9 mouse cellular contexts compared by ENCODE assay signal in the genomic region with DNA sequence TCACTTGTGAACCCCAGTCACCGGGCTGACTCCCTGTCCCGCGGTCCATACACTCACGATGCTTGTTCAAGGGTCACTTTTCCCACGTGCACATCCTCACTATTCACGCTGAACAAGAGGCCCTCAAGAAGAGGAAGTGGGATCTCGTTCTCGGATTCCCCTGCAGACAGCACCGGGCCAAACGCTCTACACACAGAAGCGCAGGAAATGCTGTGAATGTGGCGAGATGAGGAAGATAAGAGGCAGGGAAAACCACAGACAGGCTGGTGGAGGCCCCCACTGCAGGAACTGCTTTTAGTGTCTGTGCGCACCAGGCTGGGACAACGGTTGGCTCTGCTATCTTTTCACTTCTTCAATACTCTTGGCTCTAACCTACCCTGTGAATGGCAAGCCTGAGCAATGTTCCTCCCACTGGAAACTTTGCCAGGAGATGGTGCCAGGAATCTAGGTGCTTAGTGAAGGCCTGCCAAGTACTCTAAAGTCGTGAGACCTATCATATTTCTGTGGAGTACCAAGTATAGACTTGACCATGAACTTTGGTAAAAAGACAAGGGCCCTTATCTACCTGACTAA. TPM values are rescaled to one million over a fixed set of nuclear protein-coding genes. Genes with fewer than 3 reads are reported as not detected.
DNase-seq lines count a peak whose midpoint lies in the region; ATAC-seq and TF ChIP-seq lines count a peak whose summit lies in the region.
"Had no signal": no experiment of that assay in that cellular context is flagged by ENCODE, and none has a peak within 500 bp of the region (broad histone marks: within the 10 kb centered on the region; RNA-seq: fewer than 3 reads in every experiment).

No protein-coding gene starts in this region.

- H3K9me3 ChIP-seq in hindbrain, postnatal 0 days (ENCODE audit: low read length) = no peaks in the 10 kb centered on the region
- no peaks in the 10 kb centered on the region for H3K9me3 ChIP-seq in hindbrain, embryonic 13.5 days
- no peaks in the 10 kb centered on the region for H3K9me3 ChIP-seq in megakaryocyte, embryonic 14.5 days
- no peaks in the 10 kb centered on the region for H3K9me3 ChIP-seq in forebrain, embryonic 11.5 days (ENCODE audit: control insufficient read depth, low read length)

- H3K9ac ChIP-seq in hindbrain, postnatal 0 days (replicated peaks; ENCODE audit: low read length) = no peak overlapping the region
- H3K9ac ChIP-seq in hindbrain, embryonic 13.5 days = no peak overlapping the region
- no peak overlapping the region for H3K9ac ChIP-seq in forebrain, embryonic 11.5 days (ENCODE audit: low read length)

- peak; percentile 10 for DNase-seq in hindbrain, postnatal 0 days (ENCODE audit: low spot score)
- peak; percentile 67 for DNase-seq in adrenal gland, postnatal 10 days
- DNase-seq in kidney, adult 9 months = peak; percentile 60
- DNase-seq in urinary bladder, postnatal 10 days (ENCODE audit: low spot score) = no peak
- no peak for DNase-seq in forebrain, embryonic 11.5 days (ENCODE audit: low spot score)
- DNase-seq in layer of hippocampus, adult 9-11 months = no peak

- no peaks in the 10 kb centered on the region for H3K4me1 ChIP-seq in hindbrain, postnatal 0 days (ENCODE audit: insufficient read depth, low read length)
- H3K4me1 ChIP-seq in hindbrain, embryonic 13.5 days (replicated peaks) = peaks cover 30% of the 10 kb centered on the region
- H3K4me1 ChIP-seq in megakaryocyte, embryonic 14.5 days = peaks cover 80% of the 10 kb centered on the region
- H3K4me1 ChIP-seq in forebrain, embryonic 11.5 days (replicated peaks; ENCODE audit: control insufficient read depth, insufficient read depth, low read length) = peaks cover 5% of the 10 kb centered on the region; the same call in 1 of the 2 replicates

- no peak for ATAC-seq in hindbrain, postnatal 0 days
- no peak for ATAC-seq in hindbrain, embryonic 13.5 days (ENCODE audit: low FRiP score)
- no peak for ATAC-seq in forebrain, embryonic 11.5 days (replicated peaks; ENCODE audit: low FRiP score)

- no peaks in the 10 kb centered on the region for H3K36me3 ChIP-seq in hindbrain, postnatal 0 days (ENCODE audit: insufficient read depth, low read length)
- H3K36me3 ChIP-seq in hindbrain, embryonic 13.5 days = no peaks in the 10 kb centered on the region
- no peaks in the 10 kb centered on the region for H3K36me3 ChIP-seq in megakaryocyte, embryonic 14.5 days (replicated peaks; ENCODE audit: low read length)
- no peaks in the 10 kb centered on the region for H3K36me3 ChIP-seq in forebrain, embryonic 11.5 days (ENCODE audit: control insufficient read depth, insufficient read depth, low read length)

- no peak overlapping the region for H3K4me2 ChIP-seq in hindbrain, postnatal 0 days (ENCODE audit: low read depth, low read length)
- no peak overlapping the region for H3K4me2 ChIP-seq in hindbrain, embryonic 13.5 days
- no peak overlapping the region for H3K4me2 ChIP-seq in forebrain, embryonic 11.5 days (ENCODE audit: low read depth, low read length, severe bottlenecking)

- peaks cover 5% of the 10 kb centered on the region; the same call in 1 of the 2 replicates for H3K27me3 ChIP-seq in hindbrain, postnatal 0 days (ENCODE audit: insufficient read depth, low read length)
- H3K27me3 ChIP-seq in hindbrain, embryonic 13.5 days = peaks cover 92% of the 10 kb centered on the region
- peaks cover 48% of the 10 kb centered on the region for H3K27me3 ChIP-seq in megakaryocyte, embryonic 14.5 days (replicated peaks)
- peaks cover 7% of the 10 kb centered on the region; the same call in 1 of the 2 replicates for H3K27me3 ChIP-seq in forebrain, embryonic 11.5 days (ENCODE audit: control insufficient read depth, insufficient read depth, low read length)

- TF ChIP-seq CTCF in hindbrain, postnatal 0 days (IDR thresholded peaks at IDR 0.05; ENCODE audit: low read depth) = no peak

- no peak overlapping the region for H3K4me3 ChIP-seq in hindbrain, postnatal 0 days (ENCODE audit: low read length)
- no peak overlapping the region for H3K4me3 ChIP-seq in hindbrain, embryonic 13.5 days
- peak overlapping the region; percentile 85 for H3K4me3 ChIP-seq in megakaryocyte, embryonic 14.5 days (replicated peaks)
- no peak overlapping the region for H3K4me3 ChIP-seq in forebrain, embryonic 11.5 days (ENCODE audit: low read depth, low read length)
- H3K4me3 ChIP-seq: left cerebral cortex, adult 2 months had no signal

- H3K27ac ChIP-seq in hindbrain, postnatal 0 days = no peak overlapping the region
- no peak overlapping the region for H3K27ac ChIP-seq in hindbrain, embryonic 13.5 days
- no peak overlapping the region for H3K27ac ChIP-seq in forebrain, embryonic 11.5 days (ENCODE audit: low read depth, low read length)
- H3K27ac ChIP-seq: left cerebral cortex, adult 2 months had no signal

- WGBS in hindbrain, postnatal 0 days = 62% methylated on average over 15 of the region's 15 CpGs
- WGBS in hindbrain, embryonic 13.5 days = 80% methylated on average over 15 of the region's 15 CpGs
- whole genome bisulfite sequencing in forebrain, embryonic 11.5 days = 82% methylated on average over 15 of the region's 15 CpGs

RNA-seq across cellular contexts. Expression of a gene that starts 18.7 kb away (rescaled TPM):
- total RNA-seq in hindbrain, postnatal 0 days (2014; rRNA removed) = 119 and 156 TPM in 2 replicates
- polyA plus RNA-seq in hindbrain, postnatal 0 days (2015; fragmentation: Nextera tagmentation; extraction: Ambion mirVana) = 101 and 105 TPM in 2 replicates
- polyA plus RNA-seq in hindbrain, embryonic 13.5 days (2015; fragmentation: Nextera tagmentation; extraction: Ambion mirVana) = 102 and 106 TPM in 2 replicates
- total RNA-seq in adrenal gland, postnatal 10 days (2021) = 10 to 100 TPM; 67.8 to 72.4 TPM
- polyA plus RNA-seq in megakaryocyte, embryonic 14.5 days (2012; ENCODE audit: insufficient read depth, low replicate concordance) = 37.4 and 38.2 TPM in 2 replicates
- polyA plus RNA-seq in forebrain, embryonic 11.5 days (2014; fragmentation: Nextera tagmentation; extraction: Ambion mirVana) = 92.3 and 95.1 TPM in 2 replicates

Comparison
In these comparisons a context has a peak if more than half of its experiments do, and no peak if none do; other contexts are left out.
1. DNase-seq: peak in hindbrain, postnatal 0 days (single experiment), adrenal gland, postnatal 10 days (single experiment) and kidney, adult 9 months (single experiment); none in urinary bladder, postnatal 10 days (single experiment), forebrain, embryonic 11.5 days (single experiment) and layer of hippocampus, adult 9-11 months (single experiment).